Mouse (Mus musculus) heart, adult 18-20 months (tissue): Measurements from ENCODE around the gene 2310061I04Rik. TPM values are rescaled to one million over a fixed set of nuclear protein-coding genes. Genes with fewer than 3 reads are reported as not detected.

Experiments used
- microRNA-seq, 2 experiments: library from miRNA; unstranded; fragments of <30 nt; microRNA quantifications; one replicate each; pipeline ENCODE4 v1.2.0; 2022
- total RNA-seq, 2 experiments: library from RNA; stranded (reverse); gene quantifications; 2 replicates each; pipeline ENCODE4 v1.2.3; 2021

2310061I04Rik gene
- total RNA-seq, 2 experiments from 2014 or later = 101 to 105 TPM

Small RNAs within 50 kb of the gene (microRNA-seq; reads per million reads assigned to microRNA genes)
- gene Gm28033 = 0 to 0.76 reads per million in 2 experiments
- 0 reads per million in 2 experiments for gene Mir1894

Other genes with a start within 250 kb of the 2310061I04Rik start
- gene Vars2, start 229.8 kb downstream of the 2310061I04Rik start, total RNA-seq = 10 to 100 TPM; 27.6 to 28.9 TPM
- 10 to 100 TPM; 21.3 to 23.5 TPM for gene Gtf2h4, start 223.7 kb downstream of the 2310061I04Rik start, total RNA-seq
- gene Ddr1, start 192.8 kb downstream of the 2310061I04Rik start, total RNA-seq = 10 to 100 TPM; 21.7 to 24.0 TPM
- 10 to 100 TPM; 20.2 to 25.6 TPM for gene Ier3, start 75.7 kb downstream of the 2310061I04Rik start, total RNA-seq
- 100 to 1,000 TPM; 146 to 154 TPM for gene Flot1, start 74.2 kb downstream of the 2310061I04Rik start, total RNA-seq
- gene Tubb5, start 59.1 kb downstream of the 2310061I04Rik start, total RNA-seq = 10 to 100 TPM; 89.4 to 92.2 TPM
- 10 to 100 TPM; 13.3 to 17.8 TPM for gene Mdc1, start 55.9 kb downstream of the 2310061I04Rik start, total RNA-seq
- 1 to 10 TPM; 1.8 to 2.5 TPM for gene Nrm, start 36.1 kb downstream of the 2310061I04Rik start, total RNA-seq
- gene Ppp1r18, start 31.8 kb downstream of the 2310061I04Rik start, total RNA-seq = 10 to 100 TPM; 15.5 to 15.7 TPM
- 10 to 100 TPM; 18.3 to 20.4 TPM for gene Dhx16, start 17.6 kb downstream of the 2310061I04Rik start, total RNA-seq
- 1 to 10 TPM; 5.9 to 6.5 TPM for gene Atat1, start 12.6 kb upstream of the 2310061I04Rik start, total RNA-seq
- gene Mrps18b, start 19.0 kb upstream of the 2310061I04Rik start, total RNA-seq = 10 to 100 TPM; 52.1 to 64.7 TPM
- 10 to 100 TPM; 22.4 to 28.8 TPM for gene Ppp1r10, start 19.0 kb upstream of the 2310061I04Rik start, total RNA-seq
- 10 to 100 TPM; 67.3 to 68.4 TPM for gene Abcf1, start 72.3 kb upstream of the 2310061I04Rik start, total RNA-seq
- gene Gnl1, start 82.4 kb upstream of the 2310061I04Rik start, total RNA-seq = 10 to 100 TPM; 32.0 to 34.7 TPM
- 1 to 10 TPM; 3.3 to 3.4 TPM for gene Prr3, start 82.8 kb upstream of the 2310061I04Rik start, total RNA-seq
- gene H2-T24, start 123.1 kb upstream of the 2310061I04Rik start, total RNA-seq = 1 to 10 TPM; 6.5 to 6.7 TPM
- gene H2-T23, start 135.4 kb upstream of the 2310061I04Rik start, total RNA-seq = 10 to 100 TPM; 31.7 to 56.7 TPM
- 10 to 100 TPM; 15.0 to 23.6 TPM for gene H2-T22, start 145.3 kb upstream of the 2310061I04Rik start, total RNA-seq
- not detected for gene Gm6034, start 145.5 kb upstream of the 2310061I04Rik start, total RNA-seq
- gene Gm11127, start 160.9 kb upstream of the 2310061I04Rik start, total RNA-seq = 10 to 100 TPM in 1 of 2 experiments, 1 to 10 TPM in 1; 5.4 to 10.0 TPM
- gene Gm19684, start 224.2 kb upstream of the 2310061I04Rik start, total RNA-seq = under 1 TPM; 0.27 to 0.28 TPM
- gene Gm7030, start 232.0 kb upstream of the 2310061I04Rik start, total RNA-seq = under 1 TPM in 1 of 2 experiments, not detected in 1; 0.55 TPM